Mouse (Mus musculus) kidney, embryonic 16.5 days (tissue): ENCODE data around the gene Suds3. TPM values are rescaled to one million over a fixed set of nuclear protein-coding genes. Genes with fewer than 3 reads are reported as not detected.

Source experiments
- ATAC-seq: fragments of 200-750 bp; cut with Nextera tagmentation; 2 replicates; pipeline ENCODE4 v1.8.0; 2017; ENCODE audit warnings: moderate TSS enrichment; ENCODE audit not compliant: low FRiP score, low TSS enrichment
- H3K27ac ChIP-seq: fragments of 300-500 bp; sonication (generic); 2 replicates; pipeline ENCODE4 v1.5.1; 2014; ENCODE audit warnings: low read length
- H3K27me3 ChIP-seq: fragments of 300-500 bp; sonication (generic); 2 replicates; pipeline ENCODE4 v1.6.1; 2014; ENCODE audit warnings: low read length, control low read depth, mixed read lengths; ENCODE audit not compliant: insufficient read depth
- H3K36me3 ChIP-seq: fragments of 300-500 bp; sonication (generic); 2 replicates; pipeline ENCODE4 v1.6.1; 2014; ENCODE audit warnings: low read length, control low read depth, mixed read lengths; ENCODE audit not compliant: insufficient read depth
- H3K4me1 ChIP-seq: fragments of 300-500 bp; sonication (generic); 2 replicates; pipeline ENCODE4 v1.6.1; 2014; ENCODE audit warnings: low read length, control low read depth, mixed read lengths; ENCODE audit not compliant: insufficient read depth
- H3K4me2 ChIP-seq: fragments of 300-500 bp; sonication (generic); replicated peaks from 2 replicates; pipeline ENCODE4 v1.6.1; 2014; ENCODE audit warnings: low read depth, low read length
- H3K4me3 ChIP-seq: fragments of 300-500 bp; sonication (generic); 2 replicates; pipeline ENCODE4 v1.5.1; 2014; ENCODE audit warnings: mild to moderate bottlenecking, low read length
- H3K9ac ChIP-seq: fragments of 300-500 bp; sonication (generic); replicated peaks from 2 replicates; pipeline ENCODE4 v1.6.1; 2014; ENCODE audit warnings: low read length
- H3K9me3 ChIP-seq: fragments of 300-500 bp; sonication (generic); 2 replicates; pipeline ENCODE4 v1.6.1; 2016; ENCODE audit warnings: low read length, control low read depth
- WGBS: fragments of 180-500 bp; shearing (Covaris S2); extraction: QIAGEN DNeasy Blood & Tissue Kit; methylation state at CpG from one replicate; pipeline ENCODE4 v1.1.7; 2014; 5-methylcytosine and 5-hydroxymethylcytosine counted together
- polyA plus RNA-seq: library from polyadenylated mRNA; unstranded; fragments of >200 nt; fragmentation: Nextera tagmentation; extraction: Ambion mirVana; gene quantifications from 2 replicates; pipeline ENCODE4 v1.2.1, GENCODE M21; 2015

Gene Suds3
- polyA plus RNA-seq, 1 experiment from 2014 or later: 73.7 TPM

GRCm38 (mm10) chr5:117104329-117104728 is 11.6 kb downstream of the Suds3 start:
- Histone ChIP-seq H3K27ac (no peak overlapping the region), H3K9me3 (no peaks in the 10 kb centered on the region), H3K4me3 (no peak overlapping the region), H3K4me2 (no peak overlapping the region), H3K4me1 (no peaks in the 10 kb centered on the region), H3K36me3 (peaks cover 84% of the 10 kb centered on the region), H3K27me3 (no peaks in the 10 kb centered on the region), H3K9ac (no peak overlapping the region)
- ATAC-seq: no peak
- WGBS: 96% methylated on average over 12 of the region's 12 CpGs

- Histone ChIP-seq H3K4me1 (no peaks in the 10 kb centered on the region), H3K4me2 (no peak overlapping the region), H3K27me3 (no peaks in the 10 kb centered on the region), H3K9me3 (no peaks in the 10 kb centered on the region), H3K9ac (no peak overlapping the region), H3K36me3 (peaks cover 80% of the 10 kb centered on the region), H3K4me3 (no peak overlapping the region), H3K27ac (no peak overlapping the region)
- WGBS: 91% methylated on average over 20 of the region's 20 CpGs
- ATAC-seq: no peak
These were observed 12.6 kb downstream of the Suds3 start for GRCm38 (mm10) chr5:117103194-117103929.

DNA sequence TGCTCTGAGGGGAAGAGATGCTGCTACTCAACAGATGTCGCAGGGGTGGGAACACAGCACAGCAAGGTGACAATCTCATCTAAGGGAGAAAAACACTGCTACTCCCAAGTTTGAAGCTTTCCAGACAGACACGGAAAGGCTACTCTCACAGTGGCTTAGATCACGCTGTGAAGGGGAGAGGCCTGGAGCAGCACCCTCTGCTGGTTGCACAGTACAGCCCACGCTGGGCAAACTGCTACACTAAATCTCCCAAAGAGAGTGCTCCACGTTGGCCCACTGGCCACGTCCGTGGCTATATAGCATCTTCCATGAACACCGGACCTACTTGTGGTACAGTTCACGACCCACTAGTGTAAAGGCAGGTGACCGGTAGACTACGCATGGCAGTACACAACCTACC is 16.2 kb downstream of the Suds3 start:
- Histone ChIP-seq H3K9ac (no peak overlapping the region), H3K27me3 (no peaks in the 10 kb centered on the region), H3K4me2 (no peak overlapping the region), H3K36me3 (peaks cover 57% of the 10 kb centered on the region), H3K4me1 (no peaks in the 10 kb centered on the region), H3K9me3 (no peaks in the 10 kb centered on the region), H3K4me3 (no peak overlapping the region), H3K27ac (no peak overlapping the region)
- WGBS: 85% methylated on average over 11 of the region's 11 CpGs
- no peak for ATAC-seq

GRCm38 (mm10) chr5:117099008-117099407 is 16.9 kb downstream of the Suds3 start:
- no peak overlapping the region for H3K9ac ChIP-seq
- 56% methylated on average over 5 of the region's 5 CpGs for WGBS
- peaks cover 58% of the 10 kb centered on the region for H3K36me3 ChIP-seq
- no peaks in the 10 kb centered on the region for H3K4me1 ChIP-seq
- H3K27ac ChIP-seq: no peak overlapping the region
- no peak overlapping the region for H3K4me2 ChIP-seq
- H3K4me3 ChIP-seq: no peak overlapping the region
- no peaks in the 10 kb centered on the region for H3K27me3 ChIP-seq
- ATAC-seq: no peak
- H3K9me3 ChIP-seq: no peaks in the 10 kb centered on the region

DNA sequence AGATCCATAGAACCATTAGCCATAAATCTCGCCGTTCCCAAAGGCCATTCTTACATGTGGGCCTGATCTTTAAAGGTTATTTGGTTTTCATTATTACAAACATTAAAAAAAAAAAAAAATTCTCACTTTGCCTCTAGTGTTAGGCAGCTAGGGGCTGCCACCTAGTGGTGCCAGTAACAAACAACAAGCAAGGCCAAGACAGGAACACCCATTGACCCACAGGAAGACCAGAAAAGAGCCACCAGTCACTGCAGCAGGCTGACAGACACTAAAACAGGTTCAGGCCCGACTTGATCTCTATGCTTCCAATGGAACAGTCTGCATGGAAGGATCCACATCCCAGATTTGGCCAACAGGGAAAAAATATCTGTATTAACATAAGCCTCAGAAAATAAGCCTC is 19.2 kb downstream of the Suds3 start:
- ATAC-seq: no peak
- no peaks in the 10 kb centered on the region for H3K27me3 ChIP-seq
- peaks cover 59% of the 10 kb centered on the region for H3K36me3 ChIP-seq
- 56% methylated on average over 3 of the region's 3 CpGs for WGBS
- H3K9ac ChIP-seq: no peak overlapping the region
- H3K4me1 ChIP-seq: no peaks in the 10 kb centered on the region
- no peak overlapping the region for H3K27ac ChIP-seq
- no peak overlapping the region for H3K4me3 ChIP-seq
- H3K9me3 ChIP-seq: no peaks in the 10 kb centered on the region
- H3K4me2 ChIP-seq: no peak overlapping the region

DNA sequence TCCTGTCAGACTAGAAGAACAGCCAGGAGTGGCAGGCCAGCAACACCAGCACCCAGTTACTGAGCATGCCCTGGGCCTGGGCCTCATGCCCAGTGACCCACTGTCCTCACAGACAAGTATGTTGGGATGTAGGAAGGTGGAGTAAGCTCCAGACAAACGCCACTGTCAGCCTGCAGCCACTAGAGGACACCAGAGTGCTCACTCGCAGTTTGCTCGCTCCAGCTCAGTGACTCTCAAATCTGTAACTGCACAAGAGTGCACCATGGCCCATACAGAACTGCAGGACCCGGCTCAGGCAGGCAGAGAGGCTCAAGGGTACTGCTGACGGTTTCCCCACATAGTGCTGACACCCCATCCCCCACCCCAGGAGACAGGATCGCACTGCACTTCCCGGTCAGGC is 21.5 kb downstream of the Suds3 start:
- no peak overlapping the region for H3K4me3 ChIP-seq
- no peak overlapping the region for H3K4me2 ChIP-seq
- H3K36me3 ChIP-seq: peaks cover 53% of the 10 kb centered on the region
- H3K27me3 ChIP-seq: no peaks in the 10 kb centered on the region
- H3K27ac ChIP-seq: no peak overlapping the region
- peak; percentile 55 for ATAC-seq
- H3K4me1 ChIP-seq: peaks cover 3% of the 10 kb centered on the region; the same call in 1 of the 2 replicates
- no peaks in the 10 kb centered on the region for H3K9me3 ChIP-seq
- H3K9ac ChIP-seq: no peak overlapping the region
- 27% methylated on average over 7 of the region's 7 CpGs for WGBS

DNA sequence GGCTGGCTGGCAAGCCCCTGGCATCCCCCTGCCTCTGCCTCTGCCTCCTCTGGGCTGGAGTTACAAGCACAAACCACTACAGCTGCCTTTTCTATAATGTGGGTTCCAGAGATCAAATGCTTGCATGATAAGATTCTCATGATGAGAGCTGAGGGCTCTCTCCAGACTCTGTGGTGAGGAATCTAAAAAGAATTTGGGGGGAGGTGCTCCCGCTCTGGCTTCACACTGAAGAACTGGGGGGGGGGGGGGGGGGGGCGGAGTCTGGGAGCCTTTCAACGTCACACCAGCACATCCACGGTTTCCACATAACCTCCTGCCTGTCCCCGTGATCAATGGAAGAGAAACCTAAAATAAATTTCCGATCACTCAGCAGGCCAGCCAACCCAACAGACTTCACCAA is 26.1 kb downstream of the Suds3 start:
- no peak overlapping the region for H3K27ac ChIP-seq
- H3K9ac ChIP-seq: no peak overlapping the region
- peaks cover 37% of the 10 kb centered on the region for H3K36me3 ChIP-seq
- 25% methylated on average over 4 of the region's 6 CpGs for WGBS
- H3K9me3 ChIP-seq: no peaks in the 10 kb centered on the region
- no peak overlapping the region for H3K4me3 ChIP-seq
- peaks cover 21% of the 10 kb centered on the region; the same call in 1 of the 2 replicates for H3K4me1 ChIP-seq
- H3K27me3 ChIP-seq: no peaks in the 10 kb centered on the region; the same call in 1 of the 2 replicates
- no peak overlapping the region for H3K4me2 ChIP-seq
- no peak for ATAC-seq

DNA sequence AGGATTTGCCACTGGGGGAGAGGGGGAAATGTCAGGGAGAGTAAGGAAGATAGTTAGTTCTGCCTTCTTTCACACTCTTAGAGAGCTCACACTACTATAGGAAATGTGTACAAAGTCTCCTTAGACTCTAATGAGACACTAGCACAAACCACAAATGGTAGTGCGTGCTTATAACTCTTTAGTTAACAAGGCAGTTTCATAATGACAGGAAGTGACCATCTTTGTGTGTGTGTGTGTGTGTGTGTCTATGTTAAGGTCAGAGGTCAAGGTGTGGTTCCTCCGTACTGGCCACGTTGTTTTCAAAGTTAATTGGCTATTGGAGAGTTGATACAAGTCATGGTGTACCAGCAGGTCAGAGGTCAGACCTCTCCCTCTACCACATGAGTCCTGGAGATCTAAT is 26.8 kb downstream of the Suds3 start:
- no peak overlapping the region for H3K4me2 ChIP-seq
- H3K4me3 ChIP-seq: no peak overlapping the region
- no peaks in the 10 kb centered on the region for H3K9me3 ChIP-seq
- peaks cover 22% of the 10 kb centered on the region; the same call in 1 of the 2 replicates for H3K4me1 ChIP-seq
- no peak for ATAC-seq
- H3K27me3 ChIP-seq: no peaks in the 10 kb centered on the region; the same call in 1 of the 2 replicates
- H3K27ac ChIP-seq: no peak overlapping the region
- H3K9ac ChIP-seq: no peak overlapping the region
- 36% methylated on average over 3 of the region's 3 CpGs for WGBS
- peaks cover 31% of the 10 kb centered on the region for H3K36me3 ChIP-seq

- Histone ChIP-seq H3K36me3 (peaks cover 18% of the 10 kb centered on the region), H3K9me3 (no peaks in the 10 kb centered on the region), H3K27ac (no peak overlapping the region), H3K4me3 (peak overlapping the region; percentile 19), H3K4me2 (peak overlapping the region; percentile 39), H3K9ac (no peak overlapping the region), H3K27me3 (no peaks in the 10 kb centered on the region; the same call in 1 of the 2 replicates), H3K4me1 (peaks cover 22% of the 10 kb centered on the region; the same call in 1 of the 2 replicates)
- 0 out of 2 replicates have a peak, but pooled peaks have one; percentile 13 for ATAC-seq
- 4% methylated on average over 13 of the region's 13 CpGs for WGBS
These were observed 28.2 kb downstream of the Suds3 start for GRCm38 (mm10) chr5:117087718-117088117.

- Histone ChIP-seq H3K4me2 (peak overlapping the region; percentile 37), H3K9ac (no peak overlapping the region), H3K36me3 (no peaks in the 10 kb centered on the region), H3K4me3 (no peak overlapping the region), H3K4me1 (no peaks in the 10 kb centered on the region), H3K9me3 (peaks cover 3% of the 10 kb centered on the region; the same call in 1 of the 2 replicates), H3K27me3 (no peaks in the 10 kb centered on the region), H3K27ac (no peak overlapping the region)
- WGBS: 7% methylated on average over 10 of the region's 10 CpGs
- ATAC-seq: no peak
These were observed 46.4 kb downstream of the Suds3 start for GRCm38 (mm10) chr5:117069498-117069894.
